Mouse (Mus musculus) liver, adult 2 months (tissue): ENCODE measurements at regions not wholly inside any gene's neighbourhood (a gene's known extent, or its start where the extent isn't known, plus 50 kb on each side); places are given as distances from the start of the nearest gene placed in this dataset.

Experiments
- CTCF ChIP-seq: fragments of 200-500 bp; IDR thresholded peaks from 2 replicates; pipeline ENCODE4 v1.5.1; 2011; ENCODE audit warnings: low read depth, low read length, control low read depth
- POLR2A ChIP-seq: fragments of 200-500 bp; IDR thresholded peaks from 2 replicates; pipeline ENCODE4 v1.6.1; 2011; ENCODE audit warnings: low read length, control low read depth; ENCODE audit not compliant: insufficient read depth; ENCODE audit errors: extremely low read depth

- no peak for TF ChIP-seq POLR2A
- no peak for TF ChIP-seq CTCF
These were observed 538.4 kb downstream of the Inhba start for GRCm38 (mm10) chr13:16550060-16550459.
